Mouse (Mus musculus): ENCODE results near the gene Gm10306. TPM values are rescaled to one million over a fixed set of nuclear protein-coding genes. Genes with fewer than 3 reads are reported as not detected.

The Gm10306 gene
- polyA plus RNA-seq (2014; fragmentation: Nextera tagmentation; extraction: Ambion mirVana) = 0.57 TPM in 1 of 2 replicates, not detected in the other

DNA sequence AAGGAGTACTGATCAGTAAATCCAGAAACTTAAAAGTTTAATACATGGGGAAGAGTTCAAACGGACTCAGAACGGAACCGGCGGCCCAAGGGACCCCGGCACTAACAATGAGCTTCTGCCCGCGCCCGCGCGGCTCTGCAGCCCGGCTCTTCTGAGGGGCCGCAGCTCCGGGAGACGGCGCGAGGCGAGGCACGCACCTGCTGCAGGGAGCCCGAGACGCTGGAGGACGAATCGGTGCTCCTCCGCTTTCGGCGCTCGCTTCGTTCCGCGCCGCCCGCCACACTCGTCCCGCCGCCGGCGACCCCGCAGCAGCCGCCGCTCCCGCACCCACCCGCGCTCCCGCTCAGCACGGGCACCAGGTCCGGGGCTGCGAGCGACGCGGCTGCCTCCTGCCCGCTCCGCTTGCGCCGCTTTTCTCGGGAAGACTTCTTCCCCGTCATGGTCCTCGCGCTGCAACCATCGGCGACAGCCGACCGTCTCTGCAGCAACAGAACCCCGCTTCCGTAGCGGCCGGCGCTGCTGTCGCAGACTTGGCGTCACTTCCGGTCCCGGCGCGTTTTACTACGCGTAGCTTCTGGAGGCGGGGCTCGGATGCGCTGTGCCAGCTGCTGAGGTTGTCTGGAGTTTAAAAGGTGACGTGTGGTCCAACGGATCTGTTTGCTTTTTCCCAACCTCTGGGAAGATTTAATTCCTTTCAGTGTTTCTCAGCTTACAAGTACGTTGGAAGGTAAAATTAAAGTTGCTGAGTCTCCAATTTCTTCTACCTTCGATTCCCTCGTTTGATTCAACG is at the start of gene Gm10306, which contains the start of gene Caap1:
Gene Gm10306 (plus strand): TSS at position 282 of the 790 bp plus-strand sequence.
Gene Caap1 (minus strand): TSS at position 532 of the 790 bp plus-strand sequence.
- Histone ChIP-seq H3K27me3 (ENCODE audit: control insufficient read depth, insufficient read depth, low read length) (no peaks in the 10 kb centered on the region), H3K4me2 (replicated peaks; ENCODE audit: low read depth, low read length) (peak within 1 kb of the TSS; percentile 45), H3K27ac (ENCODE audit: low read depth, low read length) (peak within 1 kb of the TSS; percentile 77), H3K9me3 (ENCODE audit: control insufficient read depth, low read length) (no peaks in the 10 kb centered on the region), H3K9ac (ENCODE audit: low read depth, low read length) (peak within 1 kb of the TSS; percentile 89), H3K4me3 (ENCODE audit: low read depth, low read length) (peak within 1 kb of the TSS; percentile 94), H3K36me3 (ENCODE audit: control insufficient read depth, insufficient read depth, low read length) (no peaks in the 10 kb centered on the region), H3K4me1 (replicated peaks; ENCODE audit: control insufficient read depth, insufficient read depth, low read length) (no peaks in the 10 kb centered on the region)
- WGBS = 1% methylated on average over 75 of the region's 83 CpGs
- peak; percentile 98 for DNase-seq (ENCODE audit: low spot score)
- ATAC-seq (ENCODE audit: low FRiP score) = peak; percentile 97

DNA sequence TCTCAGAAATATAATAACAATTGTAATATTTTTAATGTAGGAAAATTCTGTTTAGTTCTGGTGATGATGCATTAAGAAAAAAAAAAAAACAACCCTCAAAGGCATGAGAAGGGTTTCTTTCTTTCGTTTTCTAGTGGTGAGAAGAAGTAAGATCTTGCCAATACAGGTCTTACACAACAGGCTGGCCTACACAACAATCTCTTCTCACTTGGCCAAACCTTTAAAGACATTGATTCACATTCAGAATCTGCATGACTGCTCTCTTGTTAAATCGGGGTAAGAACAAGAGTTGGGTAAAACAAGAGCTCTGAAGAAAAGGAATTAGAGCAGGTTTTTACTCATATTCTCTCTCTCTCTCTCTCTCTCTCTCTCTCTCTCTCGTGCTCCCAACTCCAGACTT is 41.0 kb upstream of the Gm10306 start:
- no peaks in the 10 kb centered on the region for H3K4me1 ChIP-seq (replicated peaks; ENCODE audit: control insufficient read depth, insufficient read depth, low read length)
- H3K9me3 ChIP-seq (ENCODE audit: control insufficient read depth, low read length) = no peaks in the 10 kb centered on the region
- DNase-seq (ENCODE audit: low spot score) = no peak
- H3K36me3 ChIP-seq (ENCODE audit: control insufficient read depth, insufficient read depth, low read length) = 0 out of 2 replicates have a peak, but pooled peaks cover 2% of the 10 kb centered on the region
- no peak overlapping the region for H3K4me2 ChIP-seq (replicated peaks; ENCODE audit: low read depth, low read length)
- no peak for ATAC-seq (ENCODE audit: low FRiP score)
- no peak overlapping the region for H3K4me3 ChIP-seq (ENCODE audit: low read depth, low read length)
- H3K27ac ChIP-seq (ENCODE audit: low read depth, low read length) = no peak overlapping the region
- H3K27me3 ChIP-seq (ENCODE audit: control insufficient read depth, insufficient read depth, low read length) = no peaks in the 10 kb centered on the region
- WGBS = 85% methylated on average over 3 of the region's 3 CpGs
- no peak overlapping the region for H3K9ac ChIP-seq (ENCODE audit: low read depth, low read length)

DNA sequence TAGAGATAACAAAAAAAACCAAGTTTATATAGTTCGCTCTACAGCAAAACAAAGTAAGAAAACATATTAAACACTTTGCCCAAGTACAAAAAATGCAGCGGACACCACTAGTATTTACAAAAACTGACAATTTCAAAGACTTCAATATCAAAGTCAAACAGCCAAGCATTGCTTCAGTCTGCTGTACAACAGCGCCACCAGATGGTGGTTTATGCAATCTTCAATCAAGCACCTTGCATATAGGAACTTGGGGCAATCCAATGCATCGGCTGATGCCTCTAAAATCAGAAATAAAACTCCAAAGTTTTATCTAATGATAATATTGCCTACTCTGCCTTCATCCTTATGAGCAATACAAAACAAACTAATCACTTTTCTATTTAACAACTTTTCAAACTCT is 38.7 kb upstream of the Gm10306 start:
- Histone ChIP-seq H3K9me3 (ENCODE audit: control insufficient read depth, low read length) (no peaks in the 10 kb centered on the region), H3K9ac (ENCODE audit: low read depth, low read length) (no peak overlapping the region), H3K4me1 (replicated peaks; ENCODE audit: control insufficient read depth, insufficient read depth, low read length) (no peaks in the 10 kb centered on the region), H3K4me2 (replicated peaks; ENCODE audit: low read depth, low read length) (no peak overlapping the region), H3K36me3 (ENCODE audit: control insufficient read depth, insufficient read depth, low read length) (no peaks in the 10 kb centered on the region), H3K27me3 (ENCODE audit: control insufficient read depth, insufficient read depth, low read length) (no peaks in the 10 kb centered on the region), H3K27ac (ENCODE audit: low read depth, low read length) (no peak overlapping the region), H3K4me3 (ENCODE audit: low read depth, low read length) (no peak overlapping the region)
- peak; percentile 74 for DNase-seq (ENCODE audit: low spot score)
- no peak for ATAC-seq (ENCODE audit: low FRiP score)
- WGBS = 73% methylated on average over 4 of the region's 4 CpGs

DNA sequence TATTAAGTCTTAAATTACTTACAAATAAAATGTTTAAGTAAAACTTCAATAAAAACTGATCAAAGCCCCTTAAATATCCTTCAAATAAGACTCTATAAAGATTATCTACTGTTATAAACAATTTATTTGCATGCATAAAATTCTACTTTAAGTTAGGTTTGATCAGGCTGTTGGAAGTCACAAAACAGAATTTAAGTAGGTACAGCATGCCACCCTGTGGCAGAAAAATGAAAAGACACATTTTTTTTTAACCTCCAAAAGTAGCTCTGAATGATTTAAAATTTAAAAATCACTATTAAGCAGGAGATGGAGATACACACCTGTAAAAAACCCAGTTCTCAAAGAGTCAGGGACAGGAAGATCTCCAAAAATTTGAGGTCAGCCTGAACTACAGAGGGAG is 33.0 kb upstream of the Gm10306 start:
- DNase-seq (ENCODE audit: low spot score) (peak; percentile 7), ATAC-seq (ENCODE audit: low FRiP score) (no peak)
- no peak overlapping the region for H3K4me3 ChIP-seq (ENCODE audit: low read depth, low read length)
- no peak overlapping the region for H3K4me2 ChIP-seq (replicated peaks; ENCODE audit: low read depth, low read length)
- H3K9ac ChIP-seq (ENCODE audit: low read depth, low read length) = no peak overlapping the region
- no peaks in the 10 kb centered on the region for H3K27me3 ChIP-seq (ENCODE audit: control insufficient read depth, insufficient read depth, low read length)
- no peaks in the 10 kb centered on the region for H3K4me1 ChIP-seq (replicated peaks; ENCODE audit: control insufficient read depth, insufficient read depth, low read length)
- no peaks in the 10 kb centered on the region for H3K9me3 ChIP-seq (ENCODE audit: control insufficient read depth, low read length)
- no peaks in the 10 kb centered on the region for H3K36me3 ChIP-seq (ENCODE audit: control insufficient read depth, insufficient read depth, low read length)
- no peak overlapping the region for H3K27ac ChIP-seq (ENCODE audit: low read depth, low read length)

DNA sequence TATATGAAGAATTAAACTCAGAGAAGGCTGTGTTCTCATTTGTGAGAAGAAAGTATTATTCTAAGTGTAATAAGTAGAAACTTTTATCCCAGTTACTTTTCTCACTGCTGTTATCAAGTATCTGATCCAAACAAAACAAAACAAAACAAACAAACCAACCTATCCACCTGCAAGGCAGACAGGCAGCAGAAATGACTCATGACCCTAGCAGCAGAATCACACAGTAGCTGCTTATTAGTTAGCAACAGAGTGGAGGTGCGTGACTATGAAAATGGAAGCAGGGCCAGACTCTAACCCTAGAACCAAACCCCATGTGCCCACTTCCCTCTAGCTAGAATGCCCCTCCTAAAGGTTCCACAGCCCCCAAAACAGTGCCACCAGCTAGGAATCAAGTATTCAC is 26.9 kb upstream of the Gm10306 start:
- DNase-seq (ENCODE audit: low spot score) = no peak
- Histone ChIP-seq H3K4me1 (replicated peaks; ENCODE audit: control insufficient read depth, insufficient read depth, low read length) (no peaks in the 10 kb centered on the region), H3K9me3 (ENCODE audit: control insufficient read depth, low read length) (no peaks in the 10 kb centered on the region), H3K36me3 (ENCODE audit: control insufficient read depth, insufficient read depth, low read length) (no peaks in the 10 kb centered on the region), H3K27me3 (ENCODE audit: control insufficient read depth, insufficient read depth, low read length) (no peaks in the 10 kb centered on the region), H3K4me2 (replicated peaks; ENCODE audit: low read depth, low read length) (no peak overlapping the region), H3K9ac (ENCODE audit: low read depth, low read length) (no peak overlapping the region), H3K27ac (ENCODE audit: low read depth, low read length) (no peak overlapping the region), H3K4me3 (ENCODE audit: low read depth, low read length) (no peak overlapping the region)
- no peak for ATAC-seq (ENCODE audit: low FRiP score)
- 86% methylated on average over 1 of the region's 1 CpGs for WGBS

DNA sequence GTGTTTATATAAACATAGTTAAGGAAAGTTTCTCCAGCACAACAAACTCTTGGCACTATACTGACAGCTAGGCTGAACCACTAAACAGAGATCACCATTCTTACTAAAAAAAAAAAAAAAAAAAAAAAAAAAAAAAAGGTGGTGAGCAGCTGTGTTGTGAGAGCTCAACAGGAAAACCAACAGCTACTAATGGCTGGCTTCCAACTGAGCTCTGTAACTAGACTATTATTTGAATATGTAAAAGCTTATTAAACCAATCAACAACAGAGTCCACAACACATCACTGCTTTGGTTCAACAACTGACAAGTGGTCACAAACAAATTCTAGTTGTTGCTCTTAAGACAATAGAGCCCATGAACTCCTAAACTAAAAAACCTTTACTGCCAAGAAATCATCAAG is 23.1 kb upstream of the Gm10306 start:
- Histone ChIP-seq H3K4me3 (ENCODE audit: low read depth, low read length) (no peak overlapping the region), H3K4me2 (replicated peaks; ENCODE audit: low read depth, low read length) (no peak overlapping the region), H3K4me1 (replicated peaks; ENCODE audit: control insufficient read depth, insufficient read depth, low read length) (no peaks in the 10 kb centered on the region), H3K27ac (ENCODE audit: low read depth, low read length) (no peak overlapping the region), H3K9ac (ENCODE audit: low read depth, low read length) (no peak overlapping the region), H3K36me3 (ENCODE audit: control insufficient read depth, insufficient read depth, low read length) (no peaks in the 10 kb centered on the region), H3K27me3 (ENCODE audit: control insufficient read depth, insufficient read depth, low read length) (no peaks in the 10 kb centered on the region), H3K9me3 (ENCODE audit: control insufficient read depth, low read length) (no peaks in the 10 kb centered on the region)
- DNase-seq (ENCODE audit: low spot score) = no peak
- ATAC-seq (ENCODE audit: low FRiP score) = no peak

DNA sequence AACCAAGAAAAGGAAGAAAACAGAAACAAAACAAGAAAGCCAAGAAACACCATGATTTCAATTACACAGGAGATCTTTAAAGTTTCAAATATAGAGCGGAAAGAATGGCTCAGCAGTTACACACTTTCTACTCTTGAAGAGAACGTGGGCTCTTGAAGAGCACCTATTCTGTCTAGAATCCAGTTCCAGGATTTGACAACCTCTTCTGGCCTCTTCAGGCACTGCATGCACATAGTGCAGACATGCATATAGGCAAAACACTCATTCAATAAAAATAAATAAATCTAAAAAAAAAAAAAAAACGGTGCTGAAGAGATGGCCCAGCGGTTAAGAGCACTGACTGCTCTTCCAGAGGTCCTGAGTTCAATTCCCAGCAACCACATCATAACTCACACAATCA is 13.3 kb upstream of the Gm10306 start:
- Histone ChIP-seq H3K4me1 (replicated peaks; ENCODE audit: control insufficient read depth, insufficient read depth, low read length) (no peaks in the 10 kb centered on the region), H3K9ac (ENCODE audit: low read depth, low read length) (no peak overlapping the region), H3K9me3 (ENCODE audit: control insufficient read depth, low read length) (no peaks in the 10 kb centered on the region), H3K27me3 (ENCODE audit: control insufficient read depth, insufficient read depth, low read length) (no peaks in the 10 kb centered on the region), H3K4me2 (replicated peaks; ENCODE audit: low read depth, low read length) (no peak overlapping the region), H3K36me3 (ENCODE audit: control insufficient read depth, insufficient read depth, low read length) (no peaks in the 10 kb centered on the region), H3K4me3 (ENCODE audit: low read depth, low read length) (no peak overlapping the region), H3K27ac (ENCODE audit: low read depth, low read length) (no peak overlapping the region)
- DNase-seq (ENCODE audit: low spot score) (no peak), ATAC-seq (ENCODE audit: low FRiP score) (no peak)
- WGBS = 93% methylated on average over 4 of the region's 4 CpGs

DNA sequence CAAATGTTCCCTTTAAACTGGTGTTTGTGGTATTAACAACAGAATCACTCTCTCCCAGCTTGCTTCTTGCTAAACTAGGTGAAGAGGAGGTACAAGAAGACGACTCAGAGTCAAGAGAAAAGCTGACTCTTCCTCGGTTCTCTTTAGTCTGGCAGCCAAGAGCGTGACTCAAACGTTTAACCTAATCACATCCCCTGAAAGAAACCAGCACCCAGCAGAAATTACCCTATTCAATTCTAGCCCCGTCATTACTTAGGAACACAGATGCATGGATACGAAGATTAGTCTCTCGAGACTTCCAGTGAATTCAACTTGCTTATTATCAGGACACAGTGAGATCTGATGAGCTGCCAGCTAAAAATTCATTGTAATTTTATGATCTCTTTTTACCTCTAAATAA is 12.0 kb upstream of the Gm10306 start:
- ATAC-seq (ENCODE audit: low FRiP score) (no peak), DNase-seq (ENCODE audit: low spot score) (no peak)
- no peaks in the 10 kb centered on the region for H3K36me3 ChIP-seq (ENCODE audit: control insufficient read depth, insufficient read depth, low read length)
- no peak overlapping the region for H3K4me2 ChIP-seq (replicated peaks; ENCODE audit: low read depth, low read length)
- H3K9me3 ChIP-seq (ENCODE audit: control insufficient read depth, low read length) = no peaks in the 10 kb centered on the region
- no peaks in the 10 kb centered on the region for H3K4me1 ChIP-seq (replicated peaks; ENCODE audit: control insufficient read depth, insufficient read depth, low read length)
- 78% methylated on average over 7 of the region's 7 CpGs for WGBS
- H3K27me3 ChIP-seq (ENCODE audit: control insufficient read depth, insufficient read depth, low read length) = no peaks in the 10 kb centered on the region
- H3K4me3 ChIP-seq (ENCODE audit: low read depth, low read length) = no peak overlapping the region
- no peak overlapping the region for H3K9ac ChIP-seq (ENCODE audit: low read depth, low read length)
- H3K27ac ChIP-seq (ENCODE audit: low read depth, low read length) = no peak overlapping the region

DNA sequence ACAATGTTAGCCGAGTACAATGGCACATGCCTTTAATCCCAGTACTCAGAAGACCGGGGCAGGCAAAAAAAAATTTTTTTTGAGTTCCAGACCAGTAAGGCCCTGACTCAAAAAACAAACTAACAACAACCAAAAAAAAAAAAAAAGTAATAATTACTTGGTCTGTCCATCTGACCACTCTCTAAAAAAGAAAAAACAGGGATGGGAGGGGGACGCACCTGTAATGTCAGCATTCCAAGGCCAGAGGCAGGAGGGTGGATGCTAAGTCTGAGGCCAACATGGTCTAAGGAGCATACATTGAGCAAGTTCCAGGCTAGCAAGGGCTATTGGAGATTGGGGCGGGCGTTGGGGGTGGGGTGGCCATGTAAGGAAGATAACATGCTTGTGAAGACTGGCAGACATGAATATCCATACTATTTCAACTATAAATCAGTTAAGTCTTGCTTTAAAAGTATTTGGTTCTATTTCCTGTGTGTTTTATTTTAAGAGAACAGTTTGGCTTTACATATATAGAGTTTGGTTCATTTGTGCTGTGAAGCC is 1.3 kb upstream of the Gm10306 start:
- peak overlapping the region; percentile 45 for H3K4me2 ChIP-seq (replicated peaks; ENCODE audit: low read depth, low read length)
- no peaks in the 10 kb centered on the region for H3K9me3 ChIP-seq (ENCODE audit: control insufficient read depth, low read length)
- ATAC-seq (ENCODE audit: low FRiP score) (no peak), DNase-seq (ENCODE audit: low spot score) (no peak)
- no peaks in the 10 kb centered on the region for H3K27me3 ChIP-seq (ENCODE audit: control insufficient read depth, insufficient read depth, low read length)
- no peak overlapping the region for H3K4me3 ChIP-seq (ENCODE audit: low read depth, low read length)
- H3K9ac ChIP-seq (ENCODE audit: low read depth, low read length) = no peak overlapping the region
- no peaks in the 10 kb centered on the region for H3K4me1 ChIP-seq (replicated peaks; ENCODE audit: control insufficient read depth, insufficient read depth, low read length)
- no peaks in the 10 kb centered on the region for H3K36me3 ChIP-seq (ENCODE audit: control insufficient read depth, insufficient read depth, low read length)
- 89% methylated on average over 5 of the region's 5 CpGs for WGBS
- H3K27ac ChIP-seq (ENCODE audit: low read depth, low read length) = no peak overlapping the region

Data from hindbrain, embryonic 11.5 days (tissue).